27 mouse cellular contexts compared by ENCODE assay signal in genomic region chr4:86692931-86693330, GRCm38 (mm10).
"Had no signal": no experiment of that assay in that cellular context is flagged by ENCODE, and none has a peak within 500 bp of the region (broad histone marks: within the 10 kb centered on the region; RNA-seq: fewer than 3 reads in every experiment).

No protein-coding gene starts in this region.

- H3K9me3 ChIP-seq: embryonic facial prominence, embryonic 10.5 days; embryonic facial prominence, embryonic 12.5 days; embryonic facial prominence, embryonic 13.5 days; embryonic facial prominence, embryonic 15.5 days; forebrain, embryonic 10.5 days; forebrain, embryonic 12.5 days; forebrain, embryonic 13.5 days; forebrain, embryonic 15.5 days had no signal

- H3K27ac ChIP-seq: embryonic facial prominence, embryonic 10.5 days; embryonic facial prominence, embryonic 12.5 days; embryonic facial prominence, embryonic 13.5 days; embryonic facial prominence, embryonic 15.5 days; forebrain, embryonic 10.5 days; forebrain, embryonic 12.5 days; forebrain, embryonic 13.5 days; forebrain, embryonic 15.5 days; gastrocnemius, adult 2 months; heart, adult 2 months had no signal

- H3K36me3 ChIP-seq: embryonic facial prominence, embryonic 10.5 days; embryonic facial prominence, embryonic 12.5 days; embryonic facial prominence, embryonic 13.5 days; embryonic facial prominence, embryonic 15.5 days; forebrain, embryonic 10.5 days; forebrain, embryonic 12.5 days; forebrain, embryonic 15.5 days had no signal

- ATAC-seq: forebrain, embryonic 13.5 days; forebrain, embryonic 14.5 days; forebrain, embryonic 15.5 days; forebrain, embryonic 16.5 days; forebrain, postnatal 0 days had no signal

- H3K27me3 ChIP-seq: embryonic facial prominence, embryonic 12.5 days; embryonic facial prominence, embryonic 13.5 days; embryonic facial prominence, embryonic 15.5 days; forebrain, embryonic 12.5 days; forebrain, embryonic 13.5 days; forebrain, embryonic 15.5 days had no signal

- H3K9ac ChIP-seq: embryonic facial prominence, embryonic 12.5 days; embryonic facial prominence, embryonic 13.5 days; embryonic facial prominence, embryonic 15.5 days; forebrain, embryonic 12.5 days; forebrain, embryonic 13.5 days; forebrain, embryonic 15.5 days; forebrain, postnatal 0 days had no signal

- DNase-seq: cerebellum, adult 8-10 months; cerebellum, adult 9-10 months; cerebellum, adult 9-11 months; cerebellum, postnatal 10 days; cerebellum, postnatal 14 days; cerebellum, postnatal 25 days; cerebellum, postnatal 36 days; embryo, embryonic 11 days; forebrain, postnatal 0 days; gastrocnemius, adult 2 months; gastrocnemius, postnatal 10 days; gastrocnemius, postnatal 14 days; gastrocnemius, postnatal 25 days; gastrocnemius, postnatal 36 days; heart, adult 18-20 months; heart, adult 2 months had no signal

- H3K4me3 ChIP-seq: embryonic facial prominence, embryonic 10.5 days; embryonic facial prominence, embryonic 12.5 days; embryonic facial prominence, embryonic 13.5 days; embryonic facial prominence, embryonic 15.5 days; erythroblast, embryonic 14.5 days; forebrain, embryonic 10.5 days; forebrain, embryonic 12.5 days; forebrain, embryonic 13.5 days; forebrain, embryonic 15.5 days; gastrocnemius, adult 2 months; heart, adult 2 months had no signal

- H3K4me1 ChIP-seq: embryonic facial prominence, embryonic 12.5 days; embryonic facial prominence, embryonic 13.5 days; embryonic facial prominence, embryonic 15.5 days; forebrain, embryonic 10.5 days; forebrain, embryonic 12.5 days; forebrain, embryonic 13.5 days; forebrain, embryonic 15.5 days had no signal
